Mouse (Mus musculus) left cerebral cortex, adult 2 months (tissue): Measurements from ENCODE around the gene Arsg. TPM values are rescaled to one million over a fixed set of nuclear protein-coding genes. Genes with fewer than 3 reads are reported as not detected.

ENCODE experiments used
- DNase-seq, 2 experiments: peaks; one replicate each; pipeline ENCODE4 v3.0.0; 2021 to 2022; ENCODE audit warnings: low spot score in 2 of 2, mixed read lengths in 1 of 2; ENCODE audit errors: extremely low spot score in 1 of 2
- H3K27ac ChIP-seq: fragments of 200-600 bp; 2 replicates; pipeline ENCODE4 v1.8.1; 2022
- H3K4me3 ChIP-seq: fragments of 200-600 bp; 2 replicates; pipeline ENCODE4 v1.8.1; 2022
- CTCF ChIP-seq: fragments of 200-600 bp; IDR thresholded peaks from 2 replicates; pipeline ENCODE4 v1.8.1; 2022; ENCODE audit warnings: antibody characterized with exemption, mild to moderate bottlenecking, moderate library complexity
- intact Hi-C: fragments of 180-260 bp; cut with DNase I; formaldehyde crosslinking; loops from one replicate; pipeline ENCODE4 v1.15.1; 2025
- total RNA-seq, 2 experiments: library from RNA; stranded (reverse); gene quantifications; 2 replicates each; pipeline ENCODE4 v1.2.3; 2021

The Arsg gene
- total RNA-seq, 2 experiments from 2014 or later: 10.2 to 11.1 TPM

- H3K27ac ChIP-seq: no peak overlapping the region
- H3K4me3 ChIP-seq: no peak overlapping the region
- DNase-seq: peak; percentile 68 to 73
- TF ChIP-seq CTCF: peak; percentile 97
- intact Hi-C loops: loop anchor here (1.0 to 5.0 kb wide), 4 partner anchors 140 to 342 kb away; no protein-coding TSS in a partner anchor
Measured at GRCm38 (mm10) chr11:109584843-109585713, 111.9 kb downstream of the Arsg start.

- TF ChIP-seq CTCF: no peak
- no peak for DNase-seq
- intact Hi-C loops: loop anchor here (5.0 kb wide), 2 partner anchors 254 to 269 kb away; no protein-coding TSS in a partner anchor
- Histone ChIP-seq H3K27ac (no peak overlapping the region), H3K4me3 (no peak overlapping the region)
Measured at GRCm38 (mm10) chr11:109586424-109586823, 113.2 kb downstream of the Arsg start.

- H3K4me3 ChIP-seq: no peak overlapping the region
- intact Hi-C loops: loop anchor here (5.0 kb wide), 2 partner anchors 255 to 270 kb away; no protein-coding TSS in a partner anchor
- DNase-seq: no peak
- no peak for TF ChIP-seq CTCF
- H3K27ac ChIP-seq: no peak overlapping the region
Measured at GRCm38 (mm10) chr11:109587019-109587418, 113.8 kb downstream of the Arsg start.

- TF ChIP-seq CTCF: no peak
- DNase-seq: no peak
- intact Hi-C loops: loop anchor here (5.0 kb wide), 2 partner anchors 256 to 271 kb away; no protein-coding TSS in a partner anchor
Measured at GRCm38 (mm10) chr11:109587638-109588374, 114.6 kb downstream of the Arsg start.

GRCm38 (mm10) chr11:109590012-109590411, 116.8 kb downstream of the Arsg start:
- no peak for DNase-seq
- no peak; the same call in 1 of the 2 replicates for TF ChIP-seq CTCF
- no peak overlapping the region for H3K27ac ChIP-seq
- intact Hi-C loops: no loop called here
- H3K4me3 ChIP-seq: no peak overlapping the region

More at GRCm38 (mm10) chr11:109587638-109588374, 114.6 kb downstream of the Arsg start:
- Histone ChIP-seq H3K27ac (no peak overlapping the region), H3K4me3 (no peak overlapping the region)

- no peak for DNase-seq
- intact Hi-C loops: no loop called here
- Histone ChIP-seq H3K4me3 (no peak overlapping the region), H3K27ac (no peak overlapping the region)
- no peak for TF ChIP-seq CTCF
Measured at GRCm38 (mm10) chr11:109591511-109591910, 118.3 kb downstream of the Arsg start.

- intact Hi-C loops: no loop called here
- TF ChIP-seq CTCF: no peak
Measured at GRCm38 (mm10) chr11:109593200-109593981, 120.2 kb downstream of the Arsg start.

GRCm38 (mm10) chr11:109594761-109595160, 121.6 kb downstream of the Arsg start:
- no peak overlapping the region for H3K27ac ChIP-seq
- no peak for TF ChIP-seq CTCF
- no peak overlapping the region for H3K4me3 ChIP-seq
- intact Hi-C loops: no loop called here
- DNase-seq: no peak

More at GRCm38 (mm10) chr11:109593200-109593981, 120.2 kb downstream of the Arsg start:
- Histone ChIP-seq H3K4me3 (no peak overlapping the region), H3K27ac (no peak overlapping the region)
- DNase-seq: no peak

GRCm38 (mm10) chr11:109598778-109599570, 125.8 kb downstream of the Arsg start:
- TF ChIP-seq CTCF: peak; percentile 24
- Histone ChIP-seq H3K27ac (no peak overlapping the region), H3K4me3 (no peak overlapping the region)
- intact Hi-C loops: no loop called here
- DNase-seq: no peak

GRCm38 (mm10) chr11:109607600-109607999, 134.4 kb downstream of the Arsg start:
- TF ChIP-seq CTCF: no peak
- intact Hi-C loops: no loop called here
- no peak overlapping the region for H3K27ac ChIP-seq
- DNase-seq: no peak
- H3K4me3 ChIP-seq: no peak overlapping the region
